Mouse (Mus musculus) cerebellum, adult 18-20 months (tissue): ENCODE measurements around the gene Olfr710.
A peak's percentile ranks its signal among the peaks of the same experiment; 100 is the strongest.
"Not testable (repeated sequence)": the region's sequence is repeated elsewhere in the genome, so short reads cannot be mapped to it uniquely, and the experiment has no call there.

Experiments
- DNase-seq, 2 experiments: peaks; one replicate each; pipeline ENCODE4 v3.0.0; 2021

Olfr710 gene

DNA sequence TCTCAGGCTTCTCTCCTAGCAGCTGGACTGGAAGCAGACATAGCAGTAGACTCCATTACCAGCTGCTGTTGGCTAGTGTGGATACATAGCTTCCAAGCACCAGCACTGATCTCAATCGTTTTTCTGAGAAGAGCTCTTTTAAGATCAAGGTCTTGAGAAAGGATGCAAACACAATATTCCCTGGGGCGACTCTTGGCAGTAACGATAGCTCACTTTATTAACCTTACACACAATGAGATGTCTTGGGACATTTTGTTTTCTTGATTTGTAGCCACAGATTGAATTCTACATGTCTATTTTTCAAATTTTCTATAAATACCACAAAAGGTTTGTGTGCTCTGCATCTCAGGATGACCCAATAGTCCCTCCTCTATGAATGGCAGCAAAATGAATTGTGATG is at the start of gene Olfr710:
TSS of gene Olfr710 (minus strand) at position 101 of the 400 bp plus-strand sequence.
- no peak for DNase-seq

DNA sequence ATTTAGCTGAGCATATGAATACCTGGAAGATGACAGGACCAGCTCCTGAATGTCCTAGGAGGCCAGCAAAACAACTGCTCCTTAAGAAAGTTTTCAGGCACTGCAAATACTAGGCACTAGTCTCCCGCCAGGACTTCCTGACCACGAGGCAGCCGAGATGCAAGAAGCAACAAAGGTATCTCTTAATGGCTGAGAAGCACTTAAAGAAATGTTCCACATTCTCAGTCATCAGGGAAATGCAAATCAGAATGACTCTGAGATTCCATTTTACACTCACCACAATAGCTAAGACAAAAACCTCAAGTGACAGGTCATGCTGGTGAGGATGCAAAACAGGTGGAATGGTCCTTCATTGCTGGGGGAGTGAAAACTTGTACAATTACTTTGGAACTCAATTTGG is 37.1 kb upstream of the Olfr710 start:
- DNase-seq: no peak

DNA sequence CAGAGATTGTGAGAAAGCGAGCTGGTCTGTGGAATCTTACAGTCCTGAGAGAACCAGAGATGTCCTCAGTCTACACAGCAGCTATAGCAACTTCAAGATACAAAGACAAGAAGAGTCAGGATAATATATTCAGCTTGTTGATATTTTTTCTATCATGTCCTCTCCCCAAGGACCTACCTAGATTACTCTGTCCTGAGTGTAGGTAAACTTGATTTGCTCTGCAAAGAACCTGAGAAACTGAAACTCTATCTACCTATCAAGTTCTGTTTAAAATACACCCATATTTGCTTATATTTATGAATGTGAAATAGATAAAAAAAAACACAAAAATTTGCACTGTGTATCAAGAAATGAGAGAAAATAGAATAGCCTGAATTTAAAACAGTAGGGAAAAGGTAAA is 27.2 kb upstream of the Olfr710 start, which contains the start of gene Olfr711:
TSS of gene Olfr711 (minus strand) at position 101 of the 400 bp plus-strand sequence.
- no peak for DNase-seq

DNA sequence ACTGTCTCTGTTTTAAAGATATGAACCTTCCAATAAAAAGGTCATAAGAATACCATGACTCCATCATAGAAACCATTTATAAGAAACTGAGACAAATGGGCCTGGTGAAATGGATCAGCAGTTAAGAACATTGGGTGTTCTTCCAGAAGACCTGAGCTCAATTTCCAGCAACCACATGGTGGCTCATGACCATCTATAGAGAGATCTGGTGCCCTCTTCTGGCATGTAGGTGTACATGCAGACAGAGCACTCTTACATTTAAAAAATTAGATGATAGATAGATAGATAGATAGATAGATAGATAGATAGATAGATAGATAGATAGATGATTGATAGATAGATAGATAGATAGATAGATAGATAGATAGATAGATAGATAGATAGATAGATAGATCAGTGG is 19.4 kb upstream of the Olfr710 start:
- not testable (repeated sequence) for DNase-seq

DNA sequence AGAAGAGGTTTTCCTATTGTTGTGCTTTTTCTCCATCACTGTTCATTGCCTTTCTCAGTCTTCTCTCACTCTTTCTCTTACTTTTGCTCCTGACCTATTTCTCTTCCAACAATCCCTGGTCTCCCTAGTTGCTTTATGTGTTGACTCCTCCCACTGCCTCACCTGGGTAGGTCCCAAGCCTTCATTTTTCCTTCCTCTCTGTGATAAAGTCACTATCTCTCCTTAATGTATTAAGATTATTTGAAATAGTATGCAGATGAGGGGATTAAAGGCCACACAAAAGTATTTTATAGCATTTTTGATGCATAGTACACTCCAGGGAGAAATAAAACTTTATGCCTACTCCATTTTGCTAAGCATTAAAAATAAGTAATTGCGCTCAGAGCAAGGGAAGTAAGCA is 15.7 kb upstream of the Olfr710 start, which contains the start of gene Olfr6:
TSS of gene Olfr6 (minus strand) at position 101 of the 400 bp plus-strand sequence.
- DNase-seq: no peak

DNA sequence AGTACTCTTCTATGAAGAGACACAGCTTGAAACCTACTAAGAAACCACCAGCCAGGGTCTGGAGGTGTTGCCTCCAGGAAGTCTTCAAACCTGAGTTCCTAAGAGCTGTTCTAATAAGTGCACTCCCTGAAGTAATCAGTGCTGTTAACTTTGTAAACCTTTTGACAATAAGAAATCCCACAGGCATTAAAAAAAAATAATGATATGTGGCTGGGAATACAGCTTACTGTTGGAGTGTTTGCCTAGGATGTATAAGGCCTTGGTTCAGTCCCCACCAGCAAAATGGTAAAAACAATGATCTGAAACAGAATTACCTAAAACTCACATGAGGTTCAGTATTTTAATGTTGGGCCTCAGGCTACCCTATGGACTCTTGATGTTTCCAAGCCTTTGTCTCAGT is 16.0 kb downstream of the Olfr710 start, which contains the start of gene Olfr709-ps1:
TSS of gene Olfr709-ps1 (minus strand) at position 101 of the 400 bp plus-strand sequence.
- no peak for DNase-seq

DNA sequence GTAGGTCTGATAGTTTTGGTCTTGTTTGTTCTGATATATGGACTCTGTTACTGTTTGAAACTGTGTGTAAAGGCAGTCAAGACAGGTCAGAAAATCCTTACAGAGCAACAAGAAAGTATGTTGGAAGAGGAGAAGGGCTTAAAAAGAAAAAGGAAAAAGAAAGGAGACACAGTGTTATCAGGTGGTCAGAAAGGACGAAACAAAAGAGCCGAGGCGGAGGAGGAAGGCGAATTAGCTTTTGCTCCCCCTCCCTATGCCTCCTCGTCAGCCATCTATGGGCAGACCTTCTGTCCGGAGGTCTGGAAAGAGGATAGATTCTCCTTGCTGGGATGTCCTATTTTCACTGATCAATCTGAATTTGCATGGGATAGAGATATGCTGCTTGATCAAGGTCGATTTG is 27.2 kb downstream of the Olfr710 start:
- DNase-seq: peak in 1 of 2 experiments; percentile 5

DNA sequence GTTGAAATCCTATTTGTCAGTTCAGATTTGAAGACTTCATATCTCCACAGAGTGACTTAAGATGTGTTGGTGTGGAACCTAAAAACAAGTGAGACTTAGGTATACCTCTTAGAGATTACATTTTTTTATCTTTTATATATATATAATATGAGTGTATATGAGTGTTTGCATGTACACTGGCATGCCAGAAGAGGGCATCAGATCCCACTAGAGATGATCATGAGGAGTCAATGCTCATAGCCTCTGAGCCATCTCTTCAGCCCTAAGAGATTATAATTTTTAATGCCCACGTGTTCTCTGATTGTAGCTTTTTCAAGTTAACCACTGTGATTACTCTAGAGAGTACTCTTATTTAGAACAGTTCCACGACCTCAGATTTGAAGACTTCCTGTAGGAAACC is 40.4 kb downstream of the Olfr710 start, which contains the start of gene Olfr1532-ps1:
TSS of gene Olfr1532-ps1 (plus strand) at position 326 of the 400 bp plus-strand sequence.
- DNase-seq: no peak

DNA sequence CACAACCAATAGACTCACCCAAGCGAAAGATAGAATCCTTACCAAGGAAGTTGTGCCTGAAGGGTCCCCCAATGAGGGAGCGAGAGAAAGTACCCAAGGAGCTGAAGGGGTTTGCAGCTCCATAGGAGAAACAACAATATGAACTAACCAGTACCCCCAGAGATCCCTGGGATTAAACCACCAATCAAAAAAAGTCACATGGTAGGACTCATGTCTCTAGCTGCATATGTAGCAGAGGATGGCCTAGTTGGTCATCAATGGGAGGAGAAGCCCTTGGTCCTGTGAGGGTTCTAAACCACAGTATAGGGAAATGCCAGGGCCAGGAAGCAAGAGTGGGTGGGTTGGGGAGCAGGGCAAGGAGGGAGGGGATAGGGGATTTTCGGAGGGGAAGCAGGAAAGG is 47.0 kb downstream of the Olfr710 start, which contains the start of gene Olfr707:
TSS of gene Olfr707 (minus strand) at position 101 of the 400 bp plus-strand sequence.
- DNase-seq: not testable (repeated sequence)
